Mouse (Mus musculus): ENCODE measurements around the gene Atf3. TPM values are rescaled to one million over a fixed set of nuclear protein-coding genes. Genes with fewer than 3 reads are reported as not detected.
A peak's percentile ranks its signal among the peaks of the same experiment; 100 is the strongest.

The Atf3 gene
- under 1 TPM; 0.79 to 0.90 TPM for total RNA-seq (2021)
- long read RNA-seq, experiment 1 = 0 reads
- long read RNA-seq, experiment 2 = 0 reads

GRCm38 (mm10) chr1:191217939-191218338 is at the start of gene Atf3:
TSS of gene Atf3 (minus strand) at chr1:191218039.
- no peak for DNase-seq (ENCODE audit: low spot score in 2 of 2)

- no peak for DNase-seq (ENCODE audit: low spot score in 2 of 2)
Measured at GRCm38 (mm10) chr1:191267162-191267561, 49.3 kb upstream of the Atf3 start.

- no peak for DNase-seq (ENCODE audit: low spot score in 2 of 2)
Measured at GRCm38 (mm10) chr1:191263471-191263870, 45.6 kb upstream of the Atf3 start.

- DNase-seq (ENCODE audit: low spot score in 2 of 2) = no peak
Measured at GRCm38 (mm10) chr1:191261861-191262260, 44.0 kb upstream of the Atf3 start.

GRCm38 (mm10) chr1:191259661-191260060 is 41.8 kb upstream of the Atf3 start:
- DNase-seq (ENCODE audit: low spot score in 2 of 2) = no peak

GRCm38 (mm10) chr1:191259121-191259520 is 41.3 kb upstream of the Atf3 start:
- DNase-seq (ENCODE audit: low spot score in 2 of 2) = peak in 1 of 2 experiments; percentile 13

GRCm38 (mm10) chr1:191258521-191258920 is 40.7 kb upstream of the Atf3 start:
- no peak for DNase-seq (ENCODE audit: low spot score in 2 of 2)

- no peak for DNase-seq (ENCODE audit: low spot score in 2 of 2)
Measured at GRCm38 (mm10) chr1:191257981-191258380, 40.1 kb upstream of the Atf3 start.

- no peak for DNase-seq (ENCODE audit: low spot score in 2 of 2)
Measured at GRCm38 (mm10) chr1:191257351-191257771, 39.5 kb upstream of the Atf3 start.

GRCm38 (mm10) chr1:191256566-191257350 is 38.9 kb upstream of the Atf3 start:
- no peak for DNase-seq (ENCODE audit: low spot score in 2 of 2)

- DNase-seq (ENCODE audit: low spot score in 2 of 2) = no peak
Measured at GRCm38 (mm10) chr1:191256134-191256533, 38.3 kb upstream of the Atf3 start.

- DNase-seq (ENCODE audit: low spot score in 2 of 2) = no peak
Measured at GRCm38 (mm10) chr1:191254448-191254847, 36.6 kb upstream of the Atf3 start.

GRCm38 (mm10) chr1:191253636-191254035 is 35.8 kb upstream of the Atf3 start:
- no peak for DNase-seq (ENCODE audit: low spot score in 2 of 2)

- no peak for DNase-seq (ENCODE audit: low spot score in 2 of 2)
Measured at GRCm38 (mm10) chr1:191249975-191250374, 32.1 kb upstream of the Atf3 start.

GRCm38 (mm10) chr1:191248423-191248822 is 30.6 kb upstream of the Atf3 start:
- no peak for DNase-seq (ENCODE audit: low spot score in 2 of 2)

- DNase-seq (ENCODE audit: low spot score in 2 of 2) = no peak
Measured at GRCm38 (mm10) chr1:191247561-191247960, 29.7 kb upstream of the Atf3 start.

- no peak for DNase-seq (ENCODE audit: low spot score in 2 of 2)
Measured at GRCm38 (mm10) chr1:191243855-191244254, 26.0 kb upstream of the Atf3 start.

GRCm38 (mm10) chr1:191242065-191242698 is 24.3 kb upstream of the Atf3 start:
- DNase-seq (ENCODE audit: low spot score in 2 of 2) = peak in 1 of 2 experiments; percentile 7

- DNase-seq (ENCODE audit: low spot score in 2 of 2) = no peak
Measured at GRCm38 (mm10) chr1:191241574-191241973, 23.7 kb upstream of the Atf3 start.

- DNase-seq (ENCODE audit: low spot score in 2 of 2) = no peak
Measured at GRCm38 (mm10) chr1:191239602-191240001, 21.8 kb upstream of the Atf3 start.

GRCm38 (mm10) chr1:191235788-191236542 is 18.1 kb upstream of the Atf3 start:
- DNase-seq (ENCODE audit: low spot score in 2 of 2) = no peak

GRCm38 (mm10) chr1:191234837-191235236 is 17.0 kb upstream of the Atf3 start:
- no peak for DNase-seq (ENCODE audit: low spot score in 2 of 2)

Data from layer of hippocampus, postnatal 14 days (tissue).